Mouse (Mus musculus): ENCODE data around the gene Ptpn14. TPM values are rescaled to one million over a fixed set of nuclear protein-coding genes. Genes with fewer than 3 reads are reported as not detected.
"Not testable (repeated sequence)": the region's sequence is repeated elsewhere in the genome, so short reads cannot be mapped to it uniquely, and the experiment has no call there.

The Ptpn14 gene
- under 0.01 and 0.36 TPM in 2 replicates for total RNA-seq (2015; ENCODE audit: low replicate concordance)
- total RNA-seq (2017; ENCODE audit: low replicate concordance): 0.13 TPM in 1 of 2 replicates, not detected in the other

DNA sequence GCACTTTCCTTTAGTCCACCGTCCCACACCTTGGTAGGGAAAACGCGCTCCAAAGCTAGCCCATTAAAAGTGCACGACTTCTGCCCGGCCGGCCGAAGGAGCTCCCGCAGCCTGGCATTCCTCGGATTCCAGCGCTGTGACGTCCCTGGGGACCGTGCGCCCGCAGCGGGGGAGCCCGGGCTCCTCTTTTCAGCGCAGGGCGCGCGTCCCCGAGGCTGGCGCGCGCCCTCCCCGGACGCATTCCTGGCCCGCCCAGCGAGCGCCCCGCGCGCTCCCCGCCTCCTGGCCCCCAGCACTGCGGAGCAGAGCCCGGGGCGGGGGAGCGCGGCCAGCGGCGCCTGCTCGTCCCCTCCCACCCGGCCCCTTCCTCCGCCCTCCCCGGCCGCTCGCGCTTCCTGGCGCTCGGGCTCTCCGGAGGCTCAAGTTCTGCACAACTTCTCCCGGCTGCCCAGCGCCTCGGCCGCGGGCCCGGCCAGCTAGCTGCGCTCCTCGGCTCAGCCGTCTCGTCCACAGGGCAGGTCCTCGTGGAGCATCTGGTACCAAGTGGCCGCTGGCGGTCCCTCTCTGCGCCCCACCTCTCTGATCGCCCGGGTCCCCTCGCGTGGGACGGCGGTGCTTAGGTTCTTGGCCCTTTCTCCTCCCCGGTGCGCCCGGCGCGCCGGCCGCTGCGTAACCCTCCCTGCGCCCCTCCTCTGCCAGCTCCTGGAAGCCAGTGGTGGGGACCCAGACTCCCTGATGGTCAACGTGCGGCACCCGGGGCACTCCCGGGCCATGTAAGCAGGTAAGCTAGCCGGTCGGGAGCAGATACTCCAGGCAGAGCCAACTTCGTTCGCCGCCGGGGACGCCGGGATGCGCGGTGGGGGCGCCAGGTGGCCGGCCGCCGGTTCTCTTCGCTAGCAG is at the start of gene Ptpn14:
TSS of gene Ptpn14 (plus strand) at position 385 of the 900 bp plus-strand sequence.
- ATAC-seq (replicated peaks; ENCODE audit: low FRiP score, poor library complexity, severe bottlenecking): no peak

DNA sequence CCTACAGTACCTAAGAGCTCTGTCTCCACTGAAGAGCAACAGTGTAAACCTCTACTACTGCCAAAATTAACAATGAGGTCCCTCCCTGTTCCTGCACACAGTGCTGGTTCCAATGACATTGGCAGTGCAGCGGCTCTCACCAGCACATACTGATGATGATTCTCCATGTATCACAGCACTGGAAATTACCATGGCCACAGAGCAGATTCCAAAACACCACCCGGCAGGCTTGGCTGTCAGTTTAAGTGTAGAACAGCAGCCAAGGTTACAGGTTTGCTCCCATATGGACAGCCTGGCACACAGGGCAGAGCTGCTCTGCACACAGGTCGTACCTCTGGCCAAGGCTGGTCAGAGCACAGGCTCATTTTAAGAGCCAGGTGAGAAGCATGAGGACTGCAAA is 48.5 kb upstream of the Ptpn14 start:
- ATAC-seq (replicated peaks; ENCODE audit: low FRiP score, poor library complexity, severe bottlenecking): no peak

- ATAC-seq (replicated peaks; ENCODE audit: low FRiP score, poor library complexity, severe bottlenecking): no peak
These were observed 43.2 kb upstream of the Ptpn14 start for GRCm38 (mm10) chr1:189684786-189685415.

GRCm38 (mm10) chr1:189686025-189686424 is 42.0 kb upstream of the Ptpn14 start:
- no peak for ATAC-seq (replicated peaks; ENCODE audit: low FRiP score, poor library complexity, severe bottlenecking)

DNA sequence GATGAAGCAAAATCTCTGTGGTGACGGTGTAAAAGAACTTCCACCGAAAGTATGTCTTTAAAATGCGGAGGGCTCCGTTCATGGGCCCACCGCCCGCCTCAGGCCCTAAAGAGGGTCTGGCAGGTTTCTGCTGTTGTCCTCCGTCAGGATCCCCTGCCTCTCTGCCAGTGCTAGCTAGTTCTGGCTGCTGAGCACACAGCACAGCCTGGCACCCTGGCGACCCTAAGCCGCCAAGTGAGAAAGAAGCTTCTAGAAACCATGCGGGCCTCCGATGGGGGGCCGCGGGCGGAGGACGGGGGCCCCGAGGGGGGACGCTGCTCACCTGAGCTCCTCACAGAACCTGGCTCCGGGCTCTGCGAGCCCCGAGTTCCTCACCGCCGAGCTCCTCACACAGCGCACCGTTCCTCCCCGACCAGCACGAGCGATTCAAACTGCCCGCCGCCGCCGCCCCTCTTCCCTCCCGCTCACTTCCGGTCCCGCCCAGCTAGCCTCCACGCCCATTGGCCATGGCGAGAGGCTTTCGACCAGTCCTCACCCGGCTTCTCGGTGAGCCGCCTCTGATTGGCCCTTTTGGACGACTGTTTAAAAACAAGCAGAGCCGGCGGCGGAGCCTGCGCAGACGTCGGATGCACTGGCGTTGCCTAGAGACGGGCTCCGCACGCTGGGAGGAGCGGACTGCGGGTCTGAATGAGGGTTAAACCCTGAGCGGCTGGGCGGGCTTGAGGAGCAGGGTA is 40.2 kb upstream of the Ptpn14 start, which contains the start of gene Cenpf:
TSS of gene Cenpf (minus strand) at position 433 of the 734 bp plus-strand sequence.
- ATAC-seq (replicated peaks; ENCODE audit: low FRiP score, poor library complexity, severe bottlenecking): peak; percentile 98

- ATAC-seq (replicated peaks; ENCODE audit: low FRiP score, poor library complexity, severe bottlenecking): no peak
These were observed 39.7 kb upstream of the Ptpn14 start for GRCm38 (mm10) chr1:189688388-189688750.

DNA sequence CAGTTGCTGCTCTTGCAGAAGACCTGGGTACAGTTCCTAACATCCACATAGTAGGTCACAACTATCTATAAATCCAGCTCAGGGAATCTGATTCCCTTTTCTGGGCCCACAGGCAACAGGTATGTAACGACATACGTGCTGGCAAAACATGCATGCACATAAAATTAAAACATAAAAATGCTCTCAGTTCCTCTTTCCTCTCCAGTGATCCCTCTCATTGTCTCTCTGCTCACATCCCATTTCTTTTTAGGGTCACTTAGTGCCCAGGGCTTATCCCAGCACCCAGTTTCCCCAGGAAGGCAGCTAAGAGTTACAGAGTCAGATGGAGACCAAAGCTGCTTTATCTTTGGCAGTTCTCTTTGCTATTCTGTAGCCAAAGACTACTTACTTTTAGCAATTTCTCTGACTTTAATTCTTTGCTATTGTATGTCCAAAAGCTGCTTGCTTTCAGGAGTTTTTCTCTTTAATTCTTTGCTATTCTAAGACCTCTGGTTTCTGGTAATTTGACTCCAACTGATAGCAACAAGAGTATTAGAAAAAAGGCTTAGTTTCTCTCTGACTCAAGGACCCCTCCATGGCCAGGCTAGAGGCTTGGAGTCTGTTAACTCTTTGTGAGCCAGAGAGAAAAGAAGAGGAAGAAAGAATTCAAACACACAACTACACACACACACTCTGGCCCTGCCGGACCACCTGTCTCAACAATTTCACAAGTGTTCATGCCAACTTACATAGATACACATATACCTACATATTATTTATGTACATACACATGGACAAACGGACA is 38.8 kb upstream of the Ptpn14 start:
- ATAC-seq (replicated peaks; ENCODE audit: low FRiP score, poor library complexity, severe bottlenecking): no peak

- ATAC-seq (replicated peaks; ENCODE audit: low FRiP score, poor library complexity, severe bottlenecking): not testable (repeated sequence)
These were observed 35.6 kb upstream of the Ptpn14 start for GRCm38 (mm10) chr1:189692442-189692841.

- no peak for ATAC-seq (replicated peaks; ENCODE audit: low FRiP score, poor library complexity, severe bottlenecking)
These were observed 33.7 kb upstream of the Ptpn14 start for GRCm38 (mm10) chr1:189694391-189694790.

- ATAC-seq (replicated peaks; ENCODE audit: low FRiP score, poor library complexity, severe bottlenecking): peak; percentile 54
These were observed 32.7 kb upstream of the Ptpn14 start for GRCm38 (mm10) chr1:189695321-189695720.

DNA sequence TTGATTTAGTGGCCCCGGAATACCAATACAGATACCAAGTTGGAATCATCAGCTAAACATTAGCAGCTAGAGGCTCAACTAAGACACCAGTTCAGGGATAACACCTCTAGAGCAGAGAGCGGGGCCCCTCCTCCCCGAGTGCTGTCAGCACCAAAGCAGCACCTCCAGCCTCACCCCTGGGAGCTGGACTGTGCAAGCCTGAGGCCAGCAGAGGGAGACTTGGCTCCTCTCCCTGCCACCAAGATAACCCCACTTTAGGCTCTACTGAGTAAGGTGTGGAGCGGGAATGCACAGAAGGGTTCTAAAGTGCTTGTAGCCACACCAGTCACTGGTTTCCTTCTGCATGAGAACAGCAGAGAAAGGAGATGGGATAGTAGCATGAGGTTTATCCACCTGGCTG is 29.7 kb upstream of the Ptpn14 start:
- peak; percentile 49; the same call in 1 of the 2 replicates for ATAC-seq (replicated peaks; ENCODE audit: low FRiP score, poor library complexity, severe bottlenecking)

DNA sequence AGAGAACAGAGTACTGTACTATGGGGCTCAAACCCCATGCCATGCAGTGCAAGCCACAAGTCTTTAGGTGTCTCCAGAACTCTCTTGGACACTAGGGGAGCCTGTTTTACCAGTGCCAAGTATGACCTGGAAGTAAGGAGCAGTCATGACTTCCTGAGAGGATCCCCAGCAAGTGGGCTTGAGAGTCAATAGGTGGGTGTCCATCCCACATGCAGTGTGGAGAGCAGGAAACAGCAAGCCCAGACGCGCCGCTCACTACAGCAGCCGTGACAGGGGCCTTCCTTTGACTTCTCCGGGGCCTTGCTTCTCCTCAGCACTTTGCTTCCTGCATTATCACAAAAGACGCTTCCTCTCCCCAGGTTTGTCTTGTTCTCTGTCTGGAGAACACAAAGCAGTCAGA is 27.9 kb upstream of the Ptpn14 start:
- ATAC-seq (replicated peaks; ENCODE audit: low FRiP score, poor library complexity, severe bottlenecking): no peak

DNA sequence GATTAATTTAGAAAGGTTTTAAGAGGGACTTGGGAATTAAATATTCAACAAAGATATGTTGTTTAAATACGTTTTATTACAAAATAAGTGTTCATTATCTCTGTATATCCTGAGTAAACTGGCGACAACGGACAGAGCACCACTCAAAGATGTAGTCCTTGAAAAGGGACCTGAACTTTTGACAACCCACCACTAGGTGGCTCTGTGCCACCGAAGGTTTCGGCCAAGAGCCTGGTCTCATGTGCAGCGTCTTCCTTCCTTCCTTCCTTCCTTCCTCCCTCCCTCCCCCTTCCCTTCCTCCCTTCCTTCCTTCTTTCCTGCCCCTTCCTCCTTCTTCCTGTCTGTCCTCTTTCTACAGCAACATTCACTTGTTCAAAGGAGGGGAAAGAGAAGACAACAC is 27.1 kb upstream of the Ptpn14 start:
- peak; percentile 79 for ATAC-seq (replicated peaks; ENCODE audit: low FRiP score, poor library complexity, severe bottlenecking)

- ATAC-seq (replicated peaks; ENCODE audit: low FRiP score, poor library complexity, severe bottlenecking): no peak
These were observed 24.9 kb upstream of the Ptpn14 start for GRCm38 (mm10) chr1:189703156-189703555.

DNA sequence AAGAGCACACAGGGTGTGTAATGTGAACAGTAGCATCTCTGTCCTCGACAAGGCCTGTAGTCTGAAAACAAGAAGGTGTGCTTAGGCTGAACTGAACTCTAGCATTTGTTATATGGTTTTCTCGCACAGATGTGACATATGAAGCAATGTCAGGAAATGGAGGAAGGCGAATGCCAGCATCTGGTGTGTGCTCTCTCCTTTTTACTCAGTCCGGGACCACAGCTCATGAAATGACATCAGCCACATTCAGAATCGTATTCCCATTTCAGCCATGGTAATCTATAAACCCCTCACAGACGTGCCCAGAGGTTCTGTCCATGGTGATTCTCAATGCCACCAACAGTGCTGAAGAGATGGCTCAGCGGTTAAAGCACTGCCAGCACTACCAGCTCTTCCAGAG is 24.5 kb upstream of the Ptpn14 start:
- no peak for ATAC-seq (replicated peaks; ENCODE audit: low FRiP score, poor library complexity, severe bottlenecking)

GRCm38 (mm10) chr1:189706040-189706645 is 21.9 kb upstream of the Ptpn14 start:
- ATAC-seq (replicated peaks; ENCODE audit: low FRiP score, poor library complexity, severe bottlenecking): no peak

DNA sequence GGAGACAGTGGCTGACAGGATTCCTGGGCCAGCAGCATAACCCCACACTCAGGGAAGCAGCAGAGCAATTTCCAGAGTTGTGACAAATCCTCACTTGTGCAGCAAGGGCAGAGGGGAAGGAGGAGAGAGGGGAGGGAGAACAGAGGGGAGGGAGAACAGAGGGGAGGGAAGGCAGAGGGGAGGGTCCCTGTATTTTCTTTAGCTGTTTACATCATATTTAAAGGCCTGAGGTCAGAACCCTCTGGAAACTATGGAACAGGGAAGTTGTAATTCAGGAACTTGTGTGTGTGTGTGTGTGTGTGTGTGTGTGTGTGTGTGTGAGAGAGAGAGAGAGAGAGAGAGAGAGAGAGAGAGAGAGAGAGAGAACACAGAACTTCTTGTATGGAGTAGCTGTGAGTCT is 21.1 kb upstream of the Ptpn14 start:
- no peak for ATAC-seq (replicated peaks; ENCODE audit: low FRiP score, poor library complexity, severe bottlenecking)

DNA sequence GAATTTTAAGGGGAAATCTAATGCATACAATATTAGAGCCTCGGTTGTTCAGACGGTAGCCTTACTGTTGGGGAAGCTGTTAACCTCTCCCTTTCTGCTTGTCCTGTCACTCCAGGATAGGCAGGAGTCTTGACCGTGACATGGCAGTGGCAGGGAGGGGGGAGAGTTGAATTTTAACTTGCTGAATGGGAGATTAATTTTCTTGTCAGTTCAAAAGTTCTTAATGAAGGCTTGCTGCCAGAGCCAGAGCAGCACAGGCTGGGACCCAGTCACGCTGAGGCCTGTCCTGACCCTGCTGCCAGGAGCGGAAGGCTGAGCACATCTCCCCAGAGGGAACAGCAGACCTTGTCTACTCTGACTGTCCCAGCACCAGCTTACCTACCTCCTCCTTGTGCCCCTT is 20.6 kb upstream of the Ptpn14 start:
- ATAC-seq (replicated peaks; ENCODE audit: low FRiP score, poor library complexity, severe bottlenecking): no peak

GRCm38 (mm10) chr1:189709001-189709400 is 19.1 kb upstream of the Ptpn14 start:
- ATAC-seq (replicated peaks; ENCODE audit: low FRiP score, poor library complexity, severe bottlenecking): no peak
